Mouse (Mus musculus): ENCODE results near the gene Eea1. TPM values are rescaled to one million over a fixed set of nuclear protein-coding genes. Genes with fewer than 3 reads are reported as not detected.
"Not testable (repeated sequence)": the region's sequence is repeated elsewhere in the genome, so short reads cannot be mapped to it uniquely, and the experiment has no call there.

The Eea1 gene
- total RNA-seq (2021), result 10 to 100 TPM; 27.7 to 29.8 TPM
- long read RNA-seq, full-length matches to known transcripts, result 2 of 3 reads
- long read RNA-seq, partial matches to known transcripts, result 1 of 3 reads
- long read RNA-seq, other reads (novel, unspliced or antisense), result 0 of 3 reads

GRCm38 (mm10) chr10:95940046-95940900 is at the start of gene Eea1:
TSS of gene Eea1 (plus strand) at chr10:95940650.
- peak; percentile 82 to 91 for DNase-seq (ENCODE audit: low spot score in 2 of 2)

GRCm38 (mm10) chr10:95891214-95891960 is 49.1 kb upstream of the Eea1 start:
- no peak for DNase-seq (ENCODE audit: low spot score in 2 of 2)

GRCm38 (mm10) chr10:95892132-95892531 is 48.3 kb upstream of the Eea1 start:
- no peak for DNase-seq (ENCODE audit: low spot score in 2 of 2)

GRCm38 (mm10) chr10:95893291-95893932 is 47.0 kb upstream of the Eea1 start:
- DNase-seq (ENCODE audit: low spot score in 2 of 2), result no peak

- DNase-seq (ENCODE audit: low spot score in 2 of 2), result peak in 1 of 2 experiments; percentile 26
Observed at GRCm38 (mm10) chr10:95894036-95894855, 46.2 kb upstream of the Eea1 start.

- peak; percentile 57 to 74 for DNase-seq (ENCODE audit: low spot score in 2 of 2)
Observed at GRCm38 (mm10) chr10:95894856-95895386, 45.5 kb upstream of the Eea1 start.

GRCm38 (mm10) chr10:95898471-95899154 is 41.8 kb upstream of the Eea1 start:
- DNase-seq (ENCODE audit: low spot score in 2 of 2), result peak; percentile 12 to 39

GRCm38 (mm10) chr10:95904668-95905067 is 35.8 kb upstream of the Eea1 start:
- DNase-seq (ENCODE audit: low spot score in 2 of 2), result no peak

- DNase-seq (ENCODE audit: low spot score in 2 of 2), result no peak
Observed at GRCm38 (mm10) chr10:95909246-95909909, 31.1 kb upstream of the Eea1 start.

- DNase-seq (ENCODE audit: low spot score in 2 of 2), result no peak
Observed at GRCm38 (mm10) chr10:95911016-95911415, 29.4 kb upstream of the Eea1 start.

GRCm38 (mm10) chr10:95914434-95915174 is 25.8 kb upstream of the Eea1 start:
- no peak for DNase-seq (ENCODE audit: low spot score in 2 of 2)

- no peak for DNase-seq (ENCODE audit: low spot score in 2 of 2)
Observed at GRCm38 (mm10) chr10:95918716-95919115, 21.7 kb upstream of the Eea1 start.

GRCm38 (mm10) chr10:95923263-95924217 is 16.9 kb upstream of the Eea1 start:
- no peak for DNase-seq (ENCODE audit: low spot score in 2 of 2)

- DNase-seq (ENCODE audit: low spot score in 2 of 2), result not testable (repeated sequence)
Observed at GRCm38 (mm10) chr10:95933631-95934030, 6.8 kb upstream of the Eea1 start.

GRCm38 (mm10) chr10:95940901-95941767 is 684 bp downstream of the Eea1 start:
- no peak for DNase-seq (ENCODE audit: low spot score in 2 of 2)

- no peak for DNase-seq (ENCODE audit: low spot score in 2 of 2)
Observed at GRCm38 (mm10) chr10:95941768-95942425, 1.4 kb downstream of the Eea1 start.
